Mouse (Mus musculus) stomach, postnatal 0 days (tissue): ENCODE measurements around the gene Fbxw7.

ENCODE experiments used
- CTCF ChIP-seq: IDR thresholded peaks from 2 replicates; pipeline ENCODE4 v1.5.1; 2016; ENCODE audit warnings: antibody characterized with exemption, low read depth, mild to moderate bottlenecking, moderate library complexity
- EP300 ChIP-seq: optimal IDR thresholded peaks from 2 replicates; pipeline ENCODE3; 2016; ENCODE audit warnings: antibody characterized with exemption

DNA sequence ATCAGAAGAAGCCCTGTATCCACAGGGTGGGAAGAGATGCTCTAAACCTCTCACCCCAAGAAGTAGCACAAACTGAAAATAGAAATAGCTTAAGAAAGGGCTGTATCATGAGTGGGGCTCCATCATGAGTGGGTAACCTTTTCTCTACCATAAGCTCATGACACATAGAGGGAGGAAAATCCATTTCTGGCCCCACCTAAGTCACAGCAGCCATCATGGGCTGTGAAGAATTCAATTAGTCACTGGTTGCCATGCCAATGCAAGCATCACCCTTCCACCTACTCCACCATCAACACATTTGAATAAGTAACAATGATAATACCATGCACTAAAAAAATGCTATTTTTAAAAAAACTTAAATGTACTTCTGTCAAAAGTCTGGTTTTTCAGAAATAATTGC lies 205.1 kb downstream of the Fbxw7 start:
- TF ChIP-seq CTCF, result no peak
- no peak for TF ChIP-seq EP300
